Mouse (Mus musculus) midbrain, embryonic 10.5 days (tissue): ENCODE data around the gene Cdca7. TPM values are rescaled to one million over a fixed set of nuclear protein-coding genes. Genes with fewer than 3 reads are reported as not detected.
A peak's percentile ranks its signal among the peaks of the same experiment; 100 is the strongest.

Experiments used
- DNase-seq: peaks from one replicate; pipeline ENCODE4 v3.0.0-alpha.2; 2017; ENCODE audit warnings: low spot score
- H3K27ac ChIP-seq: fragments of 300-500 bp; sonication (generic); replicated peaks from 2 replicates; pipeline ENCODE4 v1.5.1; 2016; ENCODE audit warnings: mild to moderate bottlenecking
- H3K27me3 ChIP-seq: fragments of 300-500 bp; sonication (generic); 2 replicates; pipeline ENCODE4 v1.6.1; 2016; ENCODE audit warnings: low read depth, mild to moderate bottlenecking; ENCODE audit not compliant: poor library complexity, severe bottlenecking
- H3K36me3 ChIP-seq: fragments of 300-500 bp; sonication (generic); 2 replicates; pipeline ENCODE4 v1.6.1; 2016; ENCODE audit warnings: mild to moderate bottlenecking, moderate library complexity
- H3K4me1 ChIP-seq: fragments of 300-500 bp; sonication (generic); 2 replicates; pipeline ENCODE4 v1.6.1; 2016
- H3K4me3 ChIP-seq: fragments of 300-500 bp; sonication (generic); 2 replicates; pipeline ENCODE4 v1.5.1; 2016; ENCODE audit warnings: mild to moderate bottlenecking, moderate library complexity
- H3K9me3 ChIP-seq: fragments of 300-500 bp; sonication (generic); replicated peaks from 2 replicates; pipeline ENCODE4 v1.6.1; 2016; ENCODE audit warnings: mild to moderate bottlenecking
- WGBS: fragments of 180-500 bp; shearing (Covaris S2); methylation state at CpG from one replicate; pipeline ENCODE4 v1.1.7; 2016; 5-methylcytosine and 5-hydroxymethylcytosine counted together
- polyA plus RNA-seq: library from polyadenylated mRNA; unstranded; fragments of >200 nt; fragmentation: Nextera tagmentation; extraction: Ambion mirVana; gene quantifications from 2 replicates; pipeline ENCODE4 v1.2.1, GENCODE M21; 2016

Gene Cdca7
- polyA plus RNA-seq, 1 experiment from 2014 or later: 237 TPM

- Histone ChIP-seq H3K27ac (no peak overlapping the region), H3K4me1 (peaks cover 26% of the 10 kb centered on the region), H3K27me3 (peaks cover 86% of the 10 kb centered on the region), H3K4me3 (no peak overlapping the region), H3K36me3 (no peaks in the 10 kb centered on the region), H3K9me3 (no peaks in the 10 kb centered on the region)
- DNase-seq: no peak
- 92% methylated on average over 16 of the region's 16 CpGs for WGBS
These were observed 26.3 kb downstream of the Cdca7 start for GRCm38 (mm10) chr2:72502041-72502813.

- H3K9me3 ChIP-seq: no peaks in the 10 kb centered on the region
- H3K4me1 ChIP-seq: peaks cover 36% of the 10 kb centered on the region
- no peak for DNase-seq
- no peaks in the 10 kb centered on the region for H3K36me3 ChIP-seq
- 0 out of 2 replicates have a peak overlapping the region, but pooled peaks have one; percentile 29 for H3K27ac ChIP-seq
- 39% methylated on average over 9 of the region's 9 CpGs for WGBS
- H3K4me3 ChIP-seq: no peak overlapping the region
- H3K27me3 ChIP-seq: peaks cover 85% of the 10 kb centered on the region
These were observed 27.7 kb downstream of the Cdca7 start for GRCm38 (mm10) chr2:72503646-72504045.

- Histone ChIP-seq H3K9me3 (no peaks in the 10 kb centered on the region), H3K27me3 (peaks cover 75% of the 10 kb centered on the region), H3K4me1 (peaks cover 19% of the 10 kb centered on the region), H3K36me3 (no peaks in the 10 kb centered on the region), H3K27ac (no peak overlapping the region), H3K4me3 (no peak overlapping the region)
- no peak for DNase-seq
- 67% methylated on average over 18 of the region's 18 CpGs for WGBS
These were observed 32.1 kb downstream of the Cdca7 start for GRCm38 (mm10) chr2:72507855-72508635.

GRCm38 (mm10) chr2:72508891-72509290 lies 32.9 kb downstream of the Cdca7 start:
- peaks cover 13% of the 10 kb centered on the region for H3K4me1 ChIP-seq
- H3K36me3 ChIP-seq: no peaks in the 10 kb centered on the region
- DNase-seq: no peak
- peaks cover 68% of the 10 kb centered on the region for H3K27me3 ChIP-seq
- no peak overlapping the region for H3K4me3 ChIP-seq
- WGBS: 89% methylated on average over 8 of the region's 8 CpGs
- H3K27ac ChIP-seq: no peak overlapping the region
- H3K9me3 ChIP-seq: no peaks in the 10 kb centered on the region

- peaks cover 82% of the 10 kb centered on the region for H3K27me3 ChIP-seq
- DNase-seq: no peak
- no peak overlapping the region for H3K4me3 ChIP-seq
- no peak overlapping the region for H3K27ac ChIP-seq
- H3K4me1 ChIP-seq: peaks cover 16% of the 10 kb centered on the region
- WGBS: 22% methylated on average over 7 of the region's 7 CpGs
- no peaks in the 10 kb centered on the region for H3K9me3 ChIP-seq
- H3K36me3 ChIP-seq: no peaks in the 10 kb centered on the region
These were observed 39.6 kb downstream of the Cdca7 start for GRCm38 (mm10) chr2:72515526-72515925.

- H3K9me3 ChIP-seq: no peaks in the 10 kb centered on the region
- WGBS: 18% methylated on average over 17 of the region's 17 CpGs
- H3K4me1 ChIP-seq: peaks cover 16% of the 10 kb centered on the region
- peak overlapping the region; percentile 42; the same call in 1 of the 2 replicates for H3K27ac ChIP-seq
- H3K4me3 ChIP-seq: no peak overlapping the region
- peak; percentile 87 for DNase-seq
- peaks cover 82% of the 10 kb centered on the region for H3K27me3 ChIP-seq
- no peaks in the 10 kb centered on the region for H3K36me3 ChIP-seq
These were observed 40.2 kb downstream of the Cdca7 start for GRCm38 (mm10) chr2:72515971-72516719.

- H3K36me3 ChIP-seq: no peaks in the 10 kb centered on the region
- H3K9me3 ChIP-seq: no peaks in the 10 kb centered on the region
- peaks cover 87% of the 10 kb centered on the region for H3K27me3 ChIP-seq
- WGBS: 30% methylated on average over 8 of the region's 8 CpGs
- peaks cover 16% of the 10 kb centered on the region for H3K4me1 ChIP-seq
- no peak overlapping the region for H3K4me3 ChIP-seq
- no peak for DNase-seq
- H3K27ac ChIP-seq: no peak overlapping the region
These were observed 40.7 kb downstream of the Cdca7 start for GRCm38 (mm10) chr2:72516720-72517089.

GRCm38 (mm10) chr2:72524022-72524421 lies 48.1 kb downstream of the Cdca7 start:
- peaks cover 6% of the 10 kb centered on the region for H3K4me1 ChIP-seq
- H3K27me3 ChIP-seq: peaks cover 100% of the 10 kb centered on the region
- H3K4me3 ChIP-seq: no peak overlapping the region
- DNase-seq: no peak
- WGBS: 83% methylated on average over 12 of the region's 12 CpGs
- no peaks in the 10 kb centered on the region for H3K36me3 ChIP-seq
- H3K27ac ChIP-seq: no peak overlapping the region
- peaks cover 3% of the 10 kb centered on the region; the same call in 1 of the 2 replicates for H3K9me3 ChIP-seq

- Histone ChIP-seq H3K9me3 (peaks cover 3% of the 10 kb centered on the region; the same call in 1 of the 2 replicates), H3K36me3 (no peaks in the 10 kb centered on the region), H3K27me3 (peaks cover 100% of the 10 kb centered on the region), H3K27ac (no peak overlapping the region), H3K4me1 (peaks cover 21% of the 10 kb centered on the region), H3K4me3 (no peak overlapping the region)
- WGBS: 79% methylated on average over 3 of the region's 3 CpGs
- DNase-seq: no peak
These were observed 49.6 kb downstream of the Cdca7 start for GRCm38 (mm10) chr2:72525556-72525955.

- H3K27me3 ChIP-seq: peaks cover 100% of the 10 kb centered on the region
- peaks cover 3% of the 10 kb centered on the region; the same call in 1 of the 2 replicates for H3K9me3 ChIP-seq
- peak overlapping the region; percentile 43 for H3K4me3 ChIP-seq
- WGBS: 41% methylated on average over 10 of the region's 10 CpGs
- H3K36me3 ChIP-seq: no peaks in the 10 kb centered on the region
- DNase-seq: no peak
- H3K27ac ChIP-seq: peak overlapping the region; percentile 75
- H3K4me1 ChIP-seq: peaks cover 21% of the 10 kb centered on the region
These were observed 53.0 kb downstream of the Cdca7 start for GRCm38 (mm10) chr2:72529026-72529357.

GRCm38 (mm10) chr2:72529358-72530319 lies 53.7 kb downstream of the Cdca7 start:
- Histone ChIP-seq H3K9me3 (peaks cover 3% of the 10 kb centered on the region; the same call in 1 of the 2 replicates), H3K27me3 (peaks cover 100% of the 10 kb centered on the region), H3K27ac (peak overlapping the region; percentile 75), H3K4me1 (peaks cover 21% of the 10 kb centered on the region), H3K36me3 (no peaks in the 10 kb centered on the region), H3K4me3 (peak overlapping the region; percentile 43)
- WGBS: 15% methylated on average over 25 of the region's 25 CpGs
- peak; percentile 75 for DNase-seq

GRCm38 (mm10) chr2:72535889-72536288 lies 59.9 kb downstream of the Cdca7 start:
- Histone ChIP-seq H3K27ac (no peak overlapping the region), H3K4me3 (no peak overlapping the region), H3K27me3 (peaks cover 95% of the 10 kb centered on the region), H3K9me3 (no peaks in the 10 kb centered on the region), H3K4me1 (no peaks in the 10 kb centered on the region), H3K36me3 (no peaks in the 10 kb centered on the region)
- WGBS: 76% methylated on average over 1 of the region's 1 CpGs
- DNase-seq: no peak
